Mouse (Mus musculus) forebrain, embryonic 11.5 days (tissue): ENCODE results near the gene Gm10638. TPM values are rescaled to one million over a fixed set of nuclear protein-coding genes. Genes with fewer than 3 reads are reported as not detected.

Experiments used
- ATAC-seq: fragments of 200-750 bp; cut with Nextera tagmentation; replicated peaks from 2 replicates; pipeline ENCODE4 v1.8.0; 2017; ENCODE audit warnings: moderate TSS enrichment; ENCODE audit not compliant: low FRiP score
- DNase-seq: peaks from one replicate; pipeline ENCODE4 v3.0.0-alpha.2; 2017; ENCODE audit warnings: low spot score
- H3K27ac ChIP-seq: fragments of 300-500 bp; sonication (generic); 2 replicates; pipeline ENCODE4 v1.5.1; 2014; ENCODE audit warnings: low read depth, low read length
- H3K27me3 ChIP-seq: fragments of 300-500 bp; sonication (generic); 2 replicates; pipeline ENCODE4 v1.6.1; 2014; ENCODE audit warnings: mild to moderate bottlenecking, low read length, mixed read lengths; ENCODE audit not compliant: control insufficient read depth, insufficient read depth
- H3K36me3 ChIP-seq: fragments of 300-500 bp; sonication (generic); 2 replicates; pipeline ENCODE4 v1.6.1; 2014; ENCODE audit warnings: mild to moderate bottlenecking, low read length, moderate library complexity, mixed read lengths; ENCODE audit not compliant: control insufficient read depth, insufficient read depth
- H3K4me1 ChIP-seq: fragments of 300-500 bp; sonication (generic); replicated peaks from 2 replicates; pipeline ENCODE4 v1.6.1; 2014; ENCODE audit warnings: low read length, mixed read lengths; ENCODE audit not compliant: control insufficient read depth, insufficient read depth
- H3K4me2 ChIP-seq: fragments of 300-500 bp; sonication (generic); 2 replicates; pipeline ENCODE4 v1.6.1; 2014; ENCODE audit warnings: low read depth, mild to moderate bottlenecking, low read length, moderate library complexity, mixed read lengths; ENCODE audit not compliant: severe bottlenecking
- H3K4me3 ChIP-seq: fragments of 300-500 bp; sonication (generic); 2 replicates; pipeline ENCODE4 v1.5.1; 2014; ENCODE audit warnings: low read depth, low read length
- H3K9ac ChIP-seq: fragments of 300-500 bp; sonication (generic); 2 replicates; pipeline ENCODE4 v1.6.1; 2014; ENCODE audit warnings: low read length
- H3K9me3 ChIP-seq: fragments of 300-500 bp; sonication (generic); 2 replicates; pipeline ENCODE4 v1.6.1; 2016; ENCODE audit warnings: low read length, mixed read lengths; ENCODE audit not compliant: control insufficient read depth
- WGBS: fragments of 180-500 bp; shearing (Covaris S2); extraction: QIAGEN DNeasy Blood & Tissue Kit; methylation state at CpG from one replicate; pipeline ENCODE4 v1.1.7; 2014; 5-methylcytosine and 5-hydroxymethylcytosine counted together
- polyA plus RNA-seq: library from polyadenylated mRNA; unstranded; fragments of >200 nt; fragmentation: Nextera tagmentation; extraction: Ambion mirVana; gene quantifications from 2 replicates; pipeline ENCODE4 v1.2.1, GENCODE M21; 2014

Gene Gm10638
- polyA plus RNA-seq, 1 experiment from 2014 or later: 6.6 TPM

GRCm38 (mm10) chr8:86730303-86730702 is 15.2 kb upstream of the Gm10638 start:
- WGBS: 75% methylated on average over 3 of the region's 3 CpGs
- no peak overlapping the region for H3K4me3 ChIP-seq
- H3K36me3 ChIP-seq: no peaks in the 10 kb centered on the region
- no peaks in the 10 kb centered on the region for H3K9me3 ChIP-seq
- H3K27me3 ChIP-seq: no peaks in the 10 kb centered on the region
- H3K9ac ChIP-seq: no peak overlapping the region
- no peaks in the 10 kb centered on the region; the same call in 1 of the 2 replicates for H3K4me1 ChIP-seq
- no peak overlapping the region for H3K27ac ChIP-seq
- ATAC-seq (no peak), DNase-seq (no peak)
- H3K4me2 ChIP-seq: no peak overlapping the region

- no peak overlapping the region for H3K4me3 ChIP-seq
- H3K9ac ChIP-seq: no peak overlapping the region
- no peaks in the 10 kb centered on the region; the same call in 1 of the 2 replicates for H3K4me1 ChIP-seq
- no peak overlapping the region for H3K27ac ChIP-seq
- no peaks in the 10 kb centered on the region for H3K27me3 ChIP-seq
- WGBS: 100% methylated on average over 1 of the region's 1 CpGs
- H3K4me2 ChIP-seq: no peak overlapping the region
- DNase-seq (no peak), ATAC-seq (no peak)
- no peaks in the 10 kb centered on the region for H3K36me3 ChIP-seq
- H3K9me3 ChIP-seq: no peaks in the 10 kb centered on the region
These were observed 14.6 kb upstream of the Gm10638 start for GRCm38 (mm10) chr8:86730860-86731259.

- no peaks in the 10 kb centered on the region for H3K9me3 ChIP-seq
- 86% methylated on average over 4 of the region's 4 CpGs for WGBS
- no peak for ATAC-seq
These were observed 11.3 kb upstream of the Gm10638 start for GRCm38 (mm10) chr8:86734171-86734570.

GRCm38 (mm10) chr8:86734954-86735353 is 10.5 kb upstream of the Gm10638 start:
- Histone ChIP-seq H3K4me3 (no peak overlapping the region), H3K4me1 (no peaks in the 10 kb centered on the region), H3K4me2 (no peak overlapping the region), H3K9me3 (no peaks in the 10 kb centered on the region), H3K36me3 (no peaks in the 10 kb centered on the region), H3K9ac (no peak overlapping the region), H3K27ac (no peak overlapping the region), H3K27me3 (no peaks in the 10 kb centered on the region)
- DNase-seq: no peak
- WGBS: 83% methylated on average over 1 of the region's 1 CpGs
- no peak for ATAC-seq

More at GRCm38 (mm10) chr8:86734171-86734570, 11.3 kb upstream of the Gm10638 start:
- Histone ChIP-seq H3K4me3 (no peak overlapping the region), H3K4me2 (no peak overlapping the region), H3K9ac (no peak overlapping the region), H3K36me3 (no peaks in the 10 kb centered on the region), H3K4me1 (no peaks in the 10 kb centered on the region), H3K27ac (no peak overlapping the region), H3K27me3 (no peaks in the 10 kb centered on the region)
- no peak for DNase-seq

- no peak for DNase-seq
- WGBS: 73% methylated on average over 3 of the region's 3 CpGs
- Histone ChIP-seq H3K27ac (no peak overlapping the region), H3K4me1 (no peaks in the 10 kb centered on the region), H3K4me3 (no peak overlapping the region), H3K9ac (no peak overlapping the region), H3K9me3 (no peaks in the 10 kb centered on the region), H3K36me3 (no peaks in the 10 kb centered on the region), H3K27me3 (no peaks in the 10 kb centered on the region), H3K4me2 (no peak overlapping the region)
- no peak for ATAC-seq
These were observed 9.9 kb upstream of the Gm10638 start for GRCm38 (mm10) chr8:86735446-86736111.

GRCm38 (mm10) chr8:86740899-86741298 is 4.6 kb upstream of the Gm10638 start:
- Histone ChIP-seq H3K9me3 (no peaks in the 10 kb centered on the region), H3K9ac (no peak overlapping the region), H3K27ac (no peak overlapping the region), H3K4me2 (no peak overlapping the region), H3K4me3 (no peak overlapping the region), H3K4me1 (peaks cover 4% of the 10 kb centered on the region; the same call in 1 of the 2 replicates), H3K36me3 (no peaks in the 10 kb centered on the region), H3K27me3 (no peaks in the 10 kb centered on the region)
- ATAC-seq: no peak
- no peak for DNase-seq

- Histone ChIP-seq H3K9ac (no peak overlapping the region), H3K36me3 (no peaks in the 10 kb centered on the region), H3K9me3 (no peaks in the 10 kb centered on the region), H3K4me1 (peaks cover 5% of the 10 kb centered on the region; the same call in 1 of the 2 replicates), H3K27me3 (no peaks in the 10 kb centered on the region), H3K4me3 (no peak overlapping the region), H3K27ac (no peak overlapping the region), H3K4me2 (no peak overlapping the region)
- ATAC-seq (no peak), DNase-seq (no peak)
These were observed 3.9 kb upstream of the Gm10638 start for GRCm38 (mm10) chr8:86741627-86742026.

GRCm38 (mm10) chr8:86742605-86743345 is 2.7 kb upstream of the Gm10638 start:
- no peak overlapping the region for H3K9ac ChIP-seq
- H3K27ac ChIP-seq: no peak overlapping the region
- H3K4me3 ChIP-seq: no peak overlapping the region
- DNase-seq: no peak
- 72% methylated on average over 7 of the region's 7 CpGs for WGBS
- no peak overlapping the region for H3K4me2 ChIP-seq
- peaks cover 6% of the 10 kb centered on the region; the same call in 1 of the 2 replicates for H3K4me1 ChIP-seq
- H3K36me3 ChIP-seq: no peaks in the 10 kb centered on the region
- ATAC-seq: no peak
- no peaks in the 10 kb centered on the region for H3K9me3 ChIP-seq
- H3K27me3 ChIP-seq: no peaks in the 10 kb centered on the region
